Mouse (Mus musculus): Measurements from ENCODE around the gene Pxmp4.

GRCm38 (mm10) chr2:154630531-154630930, 27.0 kb upstream of the Pxmp4 start:
- no peak for TF ChIP-seq CTCF (IDR thresholded peaks at IDR 0.05; ENCODE audit: low read depth)
- no peak for TF ChIP-seq EP300 (optimal IDR thresholded peaks at IDR 0.05)
